Mouse (Mus musculus): ENCODE measurements around the gene Rasl2-9.
"Not testable (repeated sequence)": the region's sequence is repeated elsewhere in the genome, so short reads cannot be mapped to it uniquely, and the experiment has no call there.

- not testable (repeated sequence) for TF ChIP-seq CTCF, EP300 (IDR thresholded peaks at IDR 0.05; ENCODE audit: low read depth)
These were observed 23.8 kb upstream of the Rasl2-9 start, which contains the start of gene Vmn1r55 for GRCm38 (mm10) chr7:5149570-5149969.
